In genomic region chr19:17378845-17379244, GRCm38 (mm10) we compare ENCODE assay signal across 23 mouse cellular contexts.
"Had no signal": no experiment of that assay in that cellular context is flagged by ENCODE, and none has a peak within 500 bp of the region (broad histone marks: within the 10 kb centered on the region; RNA-seq: fewer than 3 reads in every experiment).

No protein-coding gene starts in this region.

- H3K27ac ChIP-seq: heart, adult 2 months; heart, embryonic 13.5 days; heart, embryonic 15.5 days; hindbrain, embryonic 13.5 days; hindbrain, embryonic 15.5 days; hindbrain, postnatal 0 days; kidney, embryonic 15.5 days; limb, embryonic 13.5 days; limb, embryonic 15.5 days; liver, embryonic 12.5 days; liver, embryonic 14.5 days had no signal

- H3K9me3 ChIP-seq: heart, embryonic 13.5 days; heart, embryonic 15.5 days; hindbrain, embryonic 13.5 days; hindbrain, embryonic 15.5 days; kidney, embryonic 15.5 days; limb, embryonic 13.5 days; limb, embryonic 15.5 days; liver, embryonic 12.5 days had no signal

- H3K4me1 ChIP-seq: heart, embryonic 15.5 days; hindbrain, embryonic 13.5 days; hindbrain, embryonic 15.5 days; kidney, embryonic 15.5 days; limb, embryonic 13.5 days; limb, embryonic 15.5 days had no signal

- H3K36me3 ChIP-seq: heart, embryonic 13.5 days; heart, embryonic 15.5 days; hindbrain, embryonic 13.5 days; hindbrain, embryonic 15.5 days; kidney, embryonic 15.5 days; limb, embryonic 13.5 days; limb, embryonic 15.5 days; liver, embryonic 12.5 days had no signal

- DNase-seq: forebrain, postnatal 0 days; gastrocnemius, postnatal 14 days; gastrocnemius, postnatal 36 days; heart, adult 11 months; heart, adult 2 months; heart, postnatal 14 days; heart, postnatal 36 days; kidney, adult 18-20 months; layer of hippocampus, adult 9-11 months; layer of hippocampus, postnatal 36 days; left cerebral cortex, postnatal 4 days had no signal

- H3K4me2 ChIP-seq: heart, embryonic 11.5 days; heart, embryonic 13.5 days; heart, embryonic 15.5 days; hindbrain, embryonic 13.5 days; hindbrain, embryonic 15.5 days; kidney, embryonic 15.5 days; limb, embryonic 13.5 days; limb, embryonic 15.5 days; liver, embryonic 12.5 days had no signal

- H3K9ac ChIP-seq: forebrain, postnatal 0 days; heart, embryonic 13.5 days; heart, embryonic 15.5 days; hindbrain, embryonic 13.5 days; hindbrain, embryonic 15.5 days; kidney, embryonic 15.5 days; limb, embryonic 13.5 days; limb, embryonic 15.5 days; liver, embryonic 12.5 days; liver, embryonic 14.5 days had no signal

- ATAC-seq: forebrain, postnatal 0 days; hindbrain, postnatal 0 days; intestine, embryonic 16.5 days; liver, embryonic 12.5 days had no signal

- H3K4me3 ChIP-seq: heart, adult 2 months; heart, embryonic 13.5 days; heart, embryonic 15.5 days; hindbrain, embryonic 13.5 days; hindbrain, embryonic 15.5 days; kidney, embryonic 15.5 days; limb, embryonic 13.5 days; limb, embryonic 15.5 days; liver, embryonic 12.5 days had no signal

- H3K27me3 ChIP-seq: heart, embryonic 13.5 days; heart, embryonic 15.5 days; hindbrain, embryonic 13.5 days; hindbrain, embryonic 15.5 days; kidney, embryonic 15.5 days; limb, embryonic 13.5 days; limb, embryonic 15.5 days; liver, embryonic 12.5 days had no signal
